Mouse (Mus musculus) embryonic facial prominence, embryonic 14.5 days (tissue): ENCODE data around the gene Klhl33. TPM values are rescaled to one million over a fixed set of nuclear protein-coding genes. Genes with fewer than 3 reads are reported as not detected.
"Not testable (repeated sequence)": the region's sequence is repeated elsewhere in the genome, so short reads cannot be mapped to it uniquely, and the experiment has no call there.

Experiments
- ATAC-seq: fragments of 200-750 bp; cut with Nextera tagmentation; 2 replicates; pipeline ENCODE4 v1.8.0; 2017; ENCODE audit warnings: low read depth, moderate number of reproducible peaks, moderate TSS enrichment
- DNase-seq: peaks from one replicate; pipeline ENCODE4 v3.0.0-alpha.2; 2015; ENCODE audit warnings: low spot score
- H3K27ac ChIP-seq: fragments of 300-500 bp; sonication (generic); replicated peaks from 2 replicates; pipeline ENCODE4 v1.5.1; 2014; ENCODE audit warnings: low read depth, mild to moderate bottlenecking, low read length, moderate library complexity
- H3K27me3 ChIP-seq: fragments of 300-500 bp; sonication (generic); replicated peaks from 2 replicates; pipeline ENCODE4 v1.6.1; 2014; ENCODE audit warnings: low read length; ENCODE audit not compliant: control insufficient read depth, insufficient read depth
- H3K36me3 ChIP-seq: fragments of 300-500 bp; sonication (generic); 2 replicates; pipeline ENCODE4 v1.6.1; 2014; ENCODE audit warnings: low read length, mixed read lengths; ENCODE audit not compliant: control insufficient read depth, insufficient read depth
- H3K4me1 ChIP-seq: fragments of 300-500 bp; sonication (generic); 2 replicates; pipeline ENCODE4 v1.6.1; 2014; ENCODE audit warnings: antibody characterized with exemption, low read length; ENCODE audit not compliant: control insufficient read depth, insufficient read depth
- H3K4me2 ChIP-seq: fragments of 300-500 bp; sonication (generic); 2 replicates; pipeline ENCODE4 v1.6.1; 2014; ENCODE audit warnings: low read depth, mild to moderate bottlenecking, low read length, moderate library complexity, mixed read lengths
- H3K4me3 ChIP-seq: fragments of 300-500 bp; sonication (generic); 2 replicates; pipeline ENCODE4 v1.5.1; 2014; ENCODE audit warnings: low read depth, mild to moderate bottlenecking, low read length
- H3K9ac ChIP-seq: fragments of 300-500 bp; sonication (generic); 2 replicates; pipeline ENCODE4 v1.6.1; 2014; ENCODE audit warnings: low read depth, mild to moderate bottlenecking, low read length, moderate library complexity, mixed read lengths
- H3K9me3 ChIP-seq: fragments of 300-500 bp; sonication (generic); 2 replicates; pipeline ENCODE4 v1.6.1; 2016; ENCODE audit warnings: low read length; ENCODE audit not compliant: control insufficient read depth
- WGBS: fragments of 180-500 bp; shearing (Covaris S2); extraction: QIAGEN DNeasy Blood & Tissue Kit; methylation state at CpG from one replicate; pipeline ENCODE4 v1.1.7; 2014; 5-methylcytosine and 5-hydroxymethylcytosine counted together
- polyA plus RNA-seq: library from polyadenylated mRNA; unstranded; fragments of >200 nt; fragmentation: Nextera tagmentation; extraction: Ambion mirVana; gene quantifications from 2 replicates; pipeline ENCODE4 v1.2.1, GENCODE M21; 2014

Klhl33 gene
- polyA plus RNA-seq, 1 experiment from 2014 or later = 0.21 TPM

DNA sequence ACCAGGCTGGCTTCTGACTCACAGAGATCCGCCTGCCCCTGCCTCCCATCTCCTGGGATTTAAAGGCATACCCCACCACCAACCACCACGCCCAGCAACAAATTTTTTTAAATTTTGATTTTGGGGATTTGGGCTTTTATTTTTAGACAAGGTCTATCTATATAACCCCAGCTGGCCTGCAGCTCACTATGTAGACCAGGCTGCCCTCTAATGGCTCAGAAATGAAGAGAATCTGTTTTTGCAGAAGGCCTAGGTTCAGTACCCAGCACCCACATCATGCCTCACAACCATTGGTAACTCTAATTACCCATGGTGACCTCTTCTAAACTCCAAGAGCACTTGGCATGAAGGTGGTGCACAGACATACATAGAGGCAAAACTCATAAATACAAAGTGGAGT is 26.0 kb downstream of the Klhl33 start:
- DNase-seq (no peak), ATAC-seq (no peak)
- H3K9ac ChIP-seq = no peak overlapping the region
- no peaks in the 10 kb centered on the region for H3K9me3 ChIP-seq
- no peak overlapping the region for H3K4me3 ChIP-seq
- H3K4me1 ChIP-seq = peaks cover 7% of the 10 kb centered on the region
- 87% methylated on average over 2 of the region's 2 CpGs for WGBS
- H3K4me2 ChIP-seq = 0 out of 2 replicates have a peak overlapping the region, but pooled peaks have one; percentile 71
- no peaks in the 10 kb centered on the region for H3K36me3 ChIP-seq
- no peaks in the 10 kb centered on the region for H3K27me3 ChIP-seq
- no peak overlapping the region for H3K27ac ChIP-seq

GRCm38 (mm10) chr14:50870805-50871143 is 26.5 kb downstream of the Klhl33 start:
- ATAC-seq = no peak; the same call in 1 of the 2 replicates
- no peaks in the 10 kb centered on the region for H3K9me3 ChIP-seq
- peak overlapping the region; percentile 72 for H3K9ac ChIP-seq
- H3K27me3 ChIP-seq = no peaks in the 10 kb centered on the region
- H3K4me3 ChIP-seq = peak overlapping the region; percentile 54
- no peak for DNase-seq
- H3K36me3 ChIP-seq = no peaks in the 10 kb centered on the region
- peaks cover 7% of the 10 kb centered on the region for H3K4me1 ChIP-seq
- 23% methylated on average over 5 of the region's 5 CpGs for WGBS
- H3K27ac ChIP-seq = peak overlapping the region; percentile 70; the same call in 1 of the 2 replicates
- peak overlapping the region; percentile 71 for H3K4me2 ChIP-seq

- ATAC-seq (peak; percentile 92), DNase-seq (peak; percentile 69)
- Histone ChIP-seq H3K9me3 (no peaks in the 10 kb centered on the region), H3K27ac (peak within 1 kb of the TSS; percentile 70), H3K4me2 (peak within 1 kb of the TSS; percentile 71), H3K36me3 (no peaks in the 10 kb centered on the region), H3K9ac (peak within 1 kb of the TSS; percentile 72), H3K4me3 (peak within 1 kb of the TSS; percentile 54), H3K27me3 (no peaks in the 10 kb centered on the region), H3K4me1 (peaks cover 7% of the 10 kb centered on the region)
- 8% methylated on average over 32 of the region's 32 CpGs for WGBS
Measured at GRCm38 (mm10) chr14:50869889-50870804, 27.2 kb downstream of the Klhl33 start, which contains the start of gene Tep1. TSS of gene Tep1 (minus strand) at chr14:50870560.

- Histone ChIP-seq H3K4me2 (no peak overlapping the region), H3K9ac (no peak overlapping the region), H3K4me1 (peaks cover 7% of the 10 kb centered on the region), H3K27ac (no peak overlapping the region), H3K36me3 (no peaks in the 10 kb centered on the region), H3K9me3 (no peaks in the 10 kb centered on the region), H3K27me3 (no peaks in the 10 kb centered on the region), H3K4me3 (no peak overlapping the region)
- ATAC-seq (no peak), DNase-seq (no peak)
- WGBS = 91% methylated on average over 5 of the region's 5 CpGs
Measured at GRCm38 (mm10) chr14:50868656-50869055, 28.7 kb downstream of the Klhl33 start.

- H3K9me3 ChIP-seq = no peaks in the 10 kb centered on the region
- no peak overlapping the region for H3K9ac ChIP-seq
- H3K4me2 ChIP-seq = no peak overlapping the region
- no peak for DNase-seq
- 74% methylated on average over 4 of the region's 4 CpGs for WGBS
- no peaks in the 10 kb centered on the region for H3K27me3 ChIP-seq
- H3K36me3 ChIP-seq = no peaks in the 10 kb centered on the region
- no peak overlapping the region for H3K4me3 ChIP-seq
- no peak overlapping the region for H3K27ac ChIP-seq
- H3K4me1 ChIP-seq = peaks cover 7% of the 10 kb centered on the region
- no peak for ATAC-seq
Measured at GRCm38 (mm10) chr14:50868211-50868610, 29.1 kb downstream of the Klhl33 start.

DNA sequence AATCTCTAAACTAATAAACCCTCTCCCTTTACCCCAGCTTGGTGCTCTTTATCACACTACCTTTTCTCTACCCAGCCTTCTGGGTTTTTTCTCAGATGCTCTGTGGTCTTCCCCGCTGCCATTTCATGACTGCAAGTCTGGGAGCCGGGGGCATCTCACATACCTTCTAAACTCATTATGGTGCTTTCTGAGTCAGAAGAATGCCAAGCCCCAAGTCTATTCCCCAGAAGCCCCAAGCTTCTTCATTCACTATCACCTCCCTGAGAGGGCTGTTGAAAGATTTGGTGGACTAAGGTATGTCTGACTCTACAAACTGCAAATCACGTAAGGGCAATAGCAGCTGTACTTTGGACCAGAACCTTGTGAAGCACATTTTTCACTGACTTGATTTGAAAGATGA is 30.3 kb downstream of the Klhl33 start:
- H3K9ac ChIP-seq = no peak overlapping the region
- H3K4me2 ChIP-seq = no peak overlapping the region
- H3K27me3 ChIP-seq = no peaks in the 10 kb centered on the region
- no peak overlapping the region for H3K27ac ChIP-seq
- 92% methylated on average over 3 of the region's 3 CpGs for WGBS
- H3K36me3 ChIP-seq = no peaks in the 10 kb centered on the region
- ATAC-seq (no peak), DNase-seq (no peak)
- H3K4me1 ChIP-seq = peaks cover 7% of the 10 kb centered on the region
- no peak overlapping the region for H3K4me3 ChIP-seq
- no peaks in the 10 kb centered on the region for H3K9me3 ChIP-seq

- not testable (repeated sequence) for ATAC-seq, H3K27ac ChIP-seq, H3K9ac ChIP-seq, DNase-seq, H3K4me3 ChIP-seq, H3K36me3 ChIP-seq, H3K9me3 ChIP-seq, H3K4me2 ChIP-seq, H3K4me1 ChIP-seq, H3K27me3 ChIP-seq
Measured at GRCm38 (mm10) chr14:50865005-50865404, 32.3 kb downstream of the Klhl33 start.

DNA sequence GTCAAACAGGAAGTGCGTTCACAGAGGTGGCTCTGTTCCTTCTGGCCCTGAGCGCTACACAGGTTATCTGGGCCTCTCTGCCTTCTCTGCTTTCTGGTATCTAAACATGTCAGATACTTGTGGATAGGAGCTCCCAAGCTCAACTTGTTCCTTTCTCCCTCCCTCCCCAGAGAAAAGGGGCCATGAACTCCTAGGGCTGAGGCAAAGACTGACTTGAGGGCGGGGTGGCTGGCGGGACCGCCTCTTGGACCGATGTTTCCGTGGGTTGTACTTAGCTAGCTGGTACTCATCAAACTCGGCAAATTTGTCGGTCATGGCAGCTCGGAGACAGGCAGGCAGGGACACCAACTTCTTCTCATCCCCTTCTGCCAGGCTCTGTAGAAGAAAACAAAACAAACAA is 34.7 kb downstream of the Klhl33 start:
- 94% methylated on average over 10 of the region's 10 CpGs for WGBS
- H3K4me1 ChIP-seq = no peaks in the 10 kb centered on the region
- H3K27me3 ChIP-seq = no peaks in the 10 kb centered on the region
- H3K9me3 ChIP-seq = no peaks in the 10 kb centered on the region
- H3K27ac ChIP-seq = no peak overlapping the region
- H3K9ac ChIP-seq = no peak overlapping the region
- peaks cover 12% of the 10 kb centered on the region; the same call in 1 of the 2 replicates for H3K36me3 ChIP-seq
- H3K4me2 ChIP-seq = no peak overlapping the region
- DNase-seq (no peak), ATAC-seq (no peak)
- no peak overlapping the region for H3K4me3 ChIP-seq

DNA sequence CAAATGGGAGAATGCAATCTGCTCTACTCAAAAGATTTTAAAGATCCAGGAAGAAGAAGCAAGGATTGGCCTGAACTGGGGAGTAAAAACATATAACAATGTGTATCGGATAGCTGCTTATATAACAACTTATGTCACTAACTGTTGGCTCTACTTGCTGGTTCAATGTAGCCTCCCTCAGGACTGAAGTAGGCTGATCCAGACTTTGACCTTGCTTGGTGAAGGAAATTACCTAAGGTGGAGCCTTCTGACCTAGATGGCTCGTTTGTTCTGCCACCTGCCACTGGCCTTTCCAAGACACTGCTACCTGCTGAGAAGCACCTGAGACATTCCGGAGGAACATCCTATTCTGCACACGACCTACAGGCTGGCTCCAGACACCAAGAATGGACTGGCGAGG is 41.5 kb downstream of the Klhl33 start:
- H3K27ac ChIP-seq = no peak overlapping the region
- no peaks in the 10 kb centered on the region for H3K27me3 ChIP-seq
- ATAC-seq = no peak
- no peak overlapping the region for H3K9ac ChIP-seq
- H3K36me3 ChIP-seq = peaks cover 22% of the 10 kb centered on the region; the same call in 1 of the 2 replicates
- 82% methylated on average over 5 of the region's 5 CpGs for WGBS
- no peak overlapping the region for H3K4me2 ChIP-seq
- H3K4me1 ChIP-seq = no peaks in the 10 kb centered on the region
- no peak for DNase-seq
- no peak overlapping the region for H3K4me3 ChIP-seq
- no peaks in the 10 kb centered on the region for H3K9me3 ChIP-seq
